Mouse (Mus musculus) urinary bladder, adult 2 months (tissue): Measurements from ENCODE around the gene Patl2. TPM values are rescaled to one million over a fixed set of nuclear protein-coding genes. Genes with fewer than 3 reads are reported as not detected.
"Not testable (repeated sequence)": the region's sequence is repeated elsewhere in the genome, so short reads cannot be mapped to it uniquely, and the experiment has no call there.

Experiments used
- DNase-seq: peaks from one replicate; pipeline ENCODE4 v3.0.0; 2022; ENCODE audit warnings: low spot score
- polyA plus RNA-seq: library from polyadenylated mRNA; depleted of rRNA; stranded (reverse); fragments of >200 nt; gene quantifications from 2 replicates; pipeline ENCODE4 v1.2.3, GENCODE M21; 2012

Gene Patl2
- polyA plus RNA-seq, 1 experiment, result not detected

GRCm38 (mm10) chr2:122145756-122146155, 40.2 kb downstream of the Patl2 start:
- no peak for DNase-seq

GRCm38 (mm10) chr2:122143111-122143510, 42.9 kb downstream of the Patl2 start:
- no peak for DNase-seq

- no peak for DNase-seq
Observed at GRCm38 (mm10) chr2:122141332-122141967, 44.5 kb downstream of the Patl2 start.

GRCm38 (mm10) chr2:122140815-122141214, 45.2 kb downstream of the Patl2 start:
- no peak for DNase-seq

- DNase-seq, result no peak
Observed at GRCm38 (mm10) chr2:122137839-122138465, 48.0 kb downstream of the Patl2 start.

GRCm38 (mm10) chr2:122132618-122133017, 53.4 kb downstream of the Patl2 start:
- DNase-seq, result no peak

GRCm38 (mm10) chr2:122132078-122132477, 53.9 kb downstream of the Patl2 start:
- no peak for DNase-seq

- DNase-seq, result no peak
Observed at GRCm38 (mm10) chr2:122127635-122128034, 58.4 kb downstream of the Patl2 start.

- no peak for DNase-seq
Observed at GRCm38 (mm10) chr2:122126765-122127347, 59.1 kb downstream of the Patl2 start.

GRCm38 (mm10) chr2:122125680-122126572, 60.1 kb downstream of the Patl2 start:
- no peak for DNase-seq

- DNase-seq, result peak; percentile 96
Observed at GRCm38 (mm10) chr2:122117961-122118958, 67.7 kb downstream of the Patl2 start, which contains the start of gene Spg11. TSS of gene Spg11 (minus strand) at chr2:122118386.

GRCm38 (mm10) chr2:122116888-122117287, 69.1 kb downstream of the Patl2 start:
- DNase-seq, result no peak

GRCm38 (mm10) chr2:122109714-122110113, 76.3 kb downstream of the Patl2 start:
- no peak for DNase-seq

- no peak for DNase-seq
Observed at GRCm38 (mm10) chr2:122108101-122108500, 77.9 kb downstream of the Patl2 start.

GRCm38 (mm10) chr2:122102070-122102469, 83.9 kb downstream of the Patl2 start:
- DNase-seq, result no peak

GRCm38 (mm10) chr2:122097686-122098085, 88.3 kb downstream of the Patl2 start:
- not testable (repeated sequence) for DNase-seq

GRCm38 (mm10) chr2:122093844-122094243, 92.1 kb downstream of the Patl2 start:
- no peak for DNase-seq

GRCm38 (mm10) chr2:122086446-122086845, 99.5 kb downstream of the Patl2 start:
- no peak for DNase-seq

- no peak for DNase-seq
Observed at GRCm38 (mm10) chr2:122081728-122082456, 104.1 kb downstream of the Patl2 start.
